Mouse (Mus musculus) heart, adult 2 months (tissue): ENCODE data around the gene Crnkl1. TPM values are rescaled to one million over a fixed set of nuclear protein-coding genes. Genes with fewer than 3 reads are reported as not detected.

ENCODE experiments used
- DNase-seq, 2 experiments: peaks; one replicate each; pipeline ENCODE4 v3.0.0; 2021
- H3K27ac ChIP-seq: fragments of 200-600 bp; 2 replicates; pipeline ENCODE4 v1.8.1; 2022
- H3K27me3 ChIP-seq: fragments of 200-500 bp; 2 replicates; pipeline ENCODE4 v1.6.1; 2012; ENCODE audit warnings: mild to moderate bottlenecking, low read length, inconsistent platforms, mixed read lengths; ENCODE audit not compliant: control insufficient read depth, insufficient read depth
- H3K36me3 ChIP-seq: fragments of 200-500 bp; 2 replicates; pipeline ENCODE4 v1.6.1; 2012; ENCODE audit warnings: low read length, inconsistent platforms; ENCODE audit not compliant: control insufficient read depth, insufficient read depth
- H3K4me1 ChIP-seq: fragments of 200-500 bp; 2 replicates; pipeline ENCODE4 v1.6.1; 2011; ENCODE audit warnings: low read length; ENCODE audit not compliant: control insufficient read depth, insufficient read depth
- H3K4me3 ChIP-seq: fragments of 200-600 bp; 2 replicates; pipeline ENCODE4 v1.8.1; 2022
- H3K79me2 ChIP-seq: fragments of 200-500 bp; replicated peaks from 2 replicates; pipeline ENCODE4 v1.6.1; 2012; ENCODE audit warnings: mild to moderate bottlenecking, inconsistent platforms, low read length, moderate library complexity, mixed read lengths; ENCODE audit not compliant: control insufficient read depth, insufficient read depth
- H3K9ac ChIP-seq: fragments of 200-500 bp; 2 replicates; pipeline ENCODE4 v1.6.1; 2012; ENCODE audit warnings: low read depth, mild to moderate bottlenecking, control low read depth, inconsistent platforms, low read length, mixed read lengths
- CTCF ChIP-seq: fragments of 200-600 bp; IDR thresholded peaks from 2 replicates; pipeline ENCODE4 v1.8.1; 2022; ENCODE audit warnings: antibody characterized with exemption, mild to moderate bottlenecking, moderate library complexity
- EP300 ChIP-seq: fragments of 200-500 bp; IDR thresholded peaks from 2 replicates; pipeline ENCODE4 v1.6.1; 2011; ENCODE audit warnings: low read depth, low read length, control low read depth; ENCODE audit not compliant: insufficient read depth
- POLR2A ChIP-seq: fragments of 200-500 bp; IDR thresholded peaks from 2 replicates; pipeline ENCODE4 v1.6.1; 2011; ENCODE audit warnings: mild to moderate bottlenecking, low read depth, low read length, control low read depth; ENCODE audit not compliant: insufficient read depth
- WGBS: fragments of 180-500 bp; shearing (Covaris S2); methylation state at CpG from one replicate; pipeline ENCODE4 v1.1.7; 2018; 5-methylcytosine and 5-hydroxymethylcytosine counted together
- intact Hi-C: fragments of 180-260 bp; cut with DNase I; formaldehyde crosslinking; loops from one replicate; pipeline ENCODE4 v1.15.1; 2025
- polyA plus RNA-seq: library from polyadenylated mRNA; depleted of rRNA; stranded (reverse); fragments of >200 nt; gene quantifications from 2 replicates; pipeline ENCODE4 v1.2.3, GENCODE M21; 2012
- total RNA-seq, 2 experiments: library from RNA; stranded (reverse); gene quantifications; 2 replicates each; pipeline ENCODE4 v1.2.3; 2021

Gene Crnkl1
- total and polyA plus RNA-seq, 3 experiments = 3.8 to 20.0 (median 17.2) TPM

DNA sequence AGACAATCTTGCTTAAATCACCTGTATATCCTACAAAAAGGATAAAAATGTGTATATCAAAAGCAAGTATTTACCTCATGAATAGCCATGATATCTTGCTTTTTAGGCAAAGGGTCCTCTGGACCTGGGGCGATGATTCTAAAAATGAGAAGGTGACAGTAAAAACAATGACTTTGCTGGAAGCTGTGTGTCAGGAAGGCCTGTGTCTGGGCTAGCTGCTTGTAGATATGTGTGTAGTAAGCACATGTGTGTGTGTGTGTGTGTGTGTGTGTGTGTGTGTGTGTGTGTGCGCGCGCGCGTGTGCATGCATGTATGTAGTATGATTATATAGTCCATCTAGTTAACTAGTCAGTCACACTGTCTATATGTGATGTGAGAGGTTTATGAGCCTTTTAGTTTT is 41.1 kb downstream of the Crnkl1 start:
- WGBS = 98% methylated on average over 6 of the region's 6 CpGs
- no peak for DNase-seq
- H3K9ac ChIP-seq = no peak overlapping the region
- intact Hi-C loops = no loop called here
- no peak overlapping the region for H3K27ac ChIP-seq
- peaks cover 5% of the 10 kb centered on the region for H3K36me3 ChIP-seq
- H3K79me2 ChIP-seq = no peaks in the 10 kb centered on the region
- TF ChIP-seq POLR2A (no peak), CTCF (no peak), EP300 (no peak)
- H3K4me3 ChIP-seq = no peak overlapping the region
- no peaks in the 10 kb centered on the region for H3K27me3 ChIP-seq
- H3K4me1 ChIP-seq = peaks cover 8% of the 10 kb centered on the region

DNA sequence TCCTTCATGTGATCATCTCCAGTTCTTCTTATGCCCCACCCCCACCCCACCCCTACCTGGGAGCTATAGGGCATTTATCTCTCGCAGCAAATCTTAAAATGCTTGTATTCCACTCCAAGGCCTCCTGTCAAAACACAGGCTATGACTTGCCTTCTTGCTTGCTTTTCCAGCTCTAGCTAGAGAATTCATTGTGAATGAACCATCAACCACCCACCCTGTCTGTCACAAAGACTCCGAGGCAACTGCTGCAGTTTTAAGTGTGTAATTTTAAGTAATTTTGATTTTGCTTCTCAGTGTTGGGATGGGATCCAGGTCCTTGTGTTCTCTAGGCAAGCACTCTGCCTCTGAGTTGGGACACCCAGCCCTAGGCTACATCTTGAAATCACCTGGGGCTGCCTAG is 44.2 kb downstream of the Crnkl1 start:
- Histone ChIP-seq H3K27ac (no peak overlapping the region; the same call in 1 of the 2 replicates), H3K79me2 (no peaks in the 10 kb centered on the region), H3K9ac (no peak overlapping the region), H3K4me3 (no peak overlapping the region), H3K27me3 (no peaks in the 10 kb centered on the region), H3K36me3 (peaks cover 23% of the 10 kb centered on the region), H3K4me1 (peaks cover 26% of the 10 kb centered on the region)
- TF ChIP-seq CTCF (no peak), EP300 (no peak), POLR2A (no peak)
- no peak for DNase-seq
- intact Hi-C loops = no loop called here
- 84% methylated on average over 2 of the region's 2 CpGs for WGBS

- TF ChIP-seq EP300 = no peak
- no peaks in the 10 kb centered on the region for H3K79me2 ChIP-seq
- peaks cover 40% of the 10 kb centered on the region for H3K4me1 ChIP-seq
- H3K27me3 ChIP-seq = no peaks in the 10 kb centered on the region
- intact Hi-C loops = loop anchor here (1.0 to 5.0 kb wide), 3 partner anchors 14 to 37 kb away; no protein-coding TSS in a partner anchor
- H3K36me3 ChIP-seq = peaks cover 37% of the 10 kb centered on the region
- peak overlapping the region; percentile 92 for H3K27ac ChIP-seq
- H3K9ac ChIP-seq = no peak overlapping the region
- 25% methylated on average over 6 of the region's 6 CpGs for WGBS
- H3K4me3 ChIP-seq = no peak overlapping the region
- DNase-seq = peak; percentile 47 to 53
Measured at GRCm38 (mm10) chr2:145888766-145889480, 45.9 kb downstream of the Crnkl1 start.

GRCm38 (mm10) chr2:145887937-145888765 is 46.7 kb downstream of the Crnkl1 start:
- peak; percentile 76 to 85 for DNase-seq
- intact Hi-C loops = loop anchor here (1.0 to 5.0 kb wide), 3 partner anchors 15 to 36 kb away; no protein-coding TSS in a partner anchor
- 4% methylated on average over 14 of the region's 14 CpGs for WGBS
- Histone ChIP-seq H3K4me3 (no peak overlapping the region), H3K27me3 (no peaks in the 10 kb centered on the region), H3K4me1 (peaks cover 46% of the 10 kb centered on the region), H3K79me2 (no peaks in the 10 kb centered on the region), H3K9ac (no peak overlapping the region), H3K27ac (peak overlapping the region; percentile 92), H3K36me3 (peaks cover 44% of the 10 kb centered on the region)
- TF ChIP-seq POLR2A (no peak; the same call in 1 of the 2 replicates), CTCF (peak; percentile 76), EP300 (peak; percentile 86)

DNA sequence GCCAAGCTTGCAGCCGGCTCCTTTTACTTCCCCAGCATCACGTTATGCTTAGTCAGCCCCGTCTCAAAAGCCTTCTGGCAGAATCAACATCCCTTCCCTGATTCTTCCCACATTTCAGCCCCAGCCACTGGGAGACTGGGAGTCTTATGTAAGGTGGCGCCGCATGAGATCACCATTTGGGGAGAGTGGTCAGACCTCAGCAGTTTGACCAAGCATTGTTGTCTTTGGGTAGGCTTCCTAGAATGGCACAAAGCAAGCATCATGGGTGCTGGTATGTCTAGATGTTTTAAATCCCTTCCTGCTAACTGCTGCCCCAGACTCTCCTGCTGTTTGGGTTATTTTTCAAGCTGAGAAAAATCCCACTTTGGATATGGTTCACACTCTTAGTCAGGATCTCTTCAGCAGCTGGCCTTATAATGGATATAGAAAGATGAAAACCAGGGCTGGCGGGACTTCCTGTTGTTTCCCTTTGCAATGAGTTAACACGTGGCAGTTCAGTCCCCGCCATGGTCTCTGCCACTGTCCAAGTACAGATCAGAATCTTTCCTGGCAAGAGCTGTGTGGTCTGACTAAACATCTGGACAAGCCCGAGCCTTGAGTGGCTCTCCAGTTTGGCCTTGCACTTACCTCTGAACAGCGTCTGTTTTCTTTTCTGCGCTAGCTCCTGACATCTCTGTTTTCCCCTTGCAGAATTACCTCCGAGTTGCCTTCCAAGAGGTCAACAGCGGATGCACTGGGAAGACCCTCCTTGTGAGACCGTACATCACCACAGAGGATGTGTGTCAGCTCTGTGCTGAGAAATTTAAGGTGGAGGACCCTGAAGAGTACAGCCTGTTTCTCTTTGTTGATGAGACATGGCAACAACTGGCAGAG is 49.7 kb downstream of the Crnkl1 start:
- Histone ChIP-seq H3K36me3 (peaks cover 60% of the 10 kb centered on the region), H3K9ac (peak overlapping the region; percentile 19; the same call in 1 of the 2 replicates), H3K79me2 (no peaks in the 10 kb centered on the region), H3K4me1 (peaks cover 56% of the 10 kb centered on the region), H3K4me3 (no peak overlapping the region), H3K27me3 (no peaks in the 10 kb centered on the region), H3K27ac (peak overlapping the region; percentile 79)
- no peak for TF ChIP-seq CTCF
- peak; percentile 86 for TF ChIP-seq EP300
- intact Hi-C loops = loop anchor here (2.0 to 5.0 kb wide), 3 partner anchors 33 to 88 kb away; no protein-coding TSS in a partner anchor
- DNase-seq = peak; percentile 57 to 78
- 23% methylated on average over 14 of the region's 14 CpGs for WGBS
